Mouse (Mus musculus): ENCODE data around the gene Tmem132e. TPM values are rescaled to one million over a fixed set of nuclear protein-coding genes. Genes with fewer than 3 reads are reported as not detected.

Gene Tmem132e
- polyA plus RNA-seq, 1 experiment from 2014 or later, result 6.4 TPM

GRCm38 (mm10) chr11:82461326-82461725 is 72.6 kb downstream of the Tmem132e start:
- H3K36me3 ChIP-seq (ENCODE audit: control insufficient read depth, insufficient read depth, low read length), result no peaks in the 10 kb centered on the region
- ATAC-seq (ENCODE audit: insufficient read depth, low FRiP score, low TSS enrichment) (no peak), DNase-seq (ENCODE audit: low spot score) (no peak)
- H3K4me1 ChIP-seq (ENCODE audit: control insufficient read depth, insufficient read depth, low read length), result no peaks in the 10 kb centered on the region
- no peaks in the 10 kb centered on the region for H3K9me3 ChIP-seq (ENCODE audit: control insufficient read depth, low read length)
- no peaks in the 10 kb centered on the region for H3K27me3 ChIP-seq (ENCODE audit: control insufficient read depth, insufficient read depth, low read length)
- no peak overlapping the region for H3K4me3 ChIP-seq (ENCODE audit: low read depth, low read length)
- H3K4me2 ChIP-seq (ENCODE audit: low read depth), result no peak overlapping the region
- H3K27ac ChIP-seq (ENCODE audit: low read depth, low read length), result no peak overlapping the region
- H3K9ac ChIP-seq (ENCODE audit: low read length), result no peak overlapping the region
- WGBS, result 88% methylated on average over 7 of the region's 7 CpGs

DNA sequence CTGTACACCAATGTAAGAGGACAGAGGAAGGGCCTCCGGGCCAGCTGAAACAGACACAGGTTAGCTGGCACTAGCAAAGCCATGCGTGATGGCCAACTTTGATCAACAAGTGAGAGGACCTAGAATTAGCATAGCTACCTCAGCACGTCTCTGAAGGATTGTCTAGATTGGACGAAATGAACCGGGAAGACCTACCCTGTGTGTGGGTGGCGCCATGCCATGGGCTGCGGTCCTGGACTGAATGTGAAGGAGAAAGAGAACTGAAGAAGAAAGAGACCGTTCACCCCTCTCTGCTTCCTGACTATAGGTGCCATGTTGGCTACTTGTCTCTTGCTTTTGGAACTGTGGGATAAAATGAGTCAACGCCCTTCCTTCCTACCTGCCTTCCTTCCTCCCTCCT is 76.8 kb downstream of the Tmem132e start:
- Histone ChIP-seq H3K4me1 (ENCODE audit: control insufficient read depth, insufficient read depth, low read length) (no peaks in the 10 kb centered on the region), H3K9me3 (ENCODE audit: control insufficient read depth, low read length) (no peaks in the 10 kb centered on the region), H3K27me3 (ENCODE audit: control insufficient read depth, insufficient read depth, low read length) (no peaks in the 10 kb centered on the region), H3K36me3 (ENCODE audit: control insufficient read depth, insufficient read depth, low read length) (no peaks in the 10 kb centered on the region), H3K4me2 (ENCODE audit: low read depth) (no peak overlapping the region), H3K27ac (ENCODE audit: low read depth, low read length) (no peak overlapping the region), H3K9ac (ENCODE audit: low read length) (no peak overlapping the region), H3K4me3 (ENCODE audit: low read depth, low read length) (no peak overlapping the region)
- 93% methylated on average over 9 of the region's 9 CpGs for WGBS
- ATAC-seq (ENCODE audit: insufficient read depth, low FRiP score, low TSS enrichment), result no peak
- no peak for DNase-seq (ENCODE audit: low spot score)

- H3K4me1 ChIP-seq (ENCODE audit: control insufficient read depth, insufficient read depth, low read length), result no peaks in the 10 kb centered on the region
- no peaks in the 10 kb centered on the region for H3K27me3 ChIP-seq (ENCODE audit: control insufficient read depth, insufficient read depth, low read length)
- H3K36me3 ChIP-seq (ENCODE audit: control insufficient read depth, insufficient read depth, low read length), result no peaks in the 10 kb centered on the region
- no peaks in the 10 kb centered on the region for H3K9me3 ChIP-seq (ENCODE audit: control insufficient read depth, low read length)
- ATAC-seq (ENCODE audit: insufficient read depth, low FRiP score, low TSS enrichment) (no peak), DNase-seq (ENCODE audit: low spot score) (no peak)
- no peak overlapping the region for H3K27ac ChIP-seq (ENCODE audit: low read depth, low read length)
- 85% methylated on average over 7 of the region's 7 CpGs for WGBS
- H3K4me3 ChIP-seq (ENCODE audit: low read depth, low read length), result no peak overlapping the region
- no peak overlapping the region for H3K9ac ChIP-seq (ENCODE audit: low read length)
- no peak overlapping the region for H3K4me2 ChIP-seq (ENCODE audit: low read depth)
Measured at GRCm38 (mm10) chr11:82467218-82467617, 78.5 kb downstream of the Tmem132e start.

- no peak overlapping the region for H3K9ac ChIP-seq (ENCODE audit: low read length)
- no peak overlapping the region for H3K4me3 ChIP-seq (ENCODE audit: low read depth, low read length)
- H3K36me3 ChIP-seq (ENCODE audit: control insufficient read depth, insufficient read depth, low read length), result no peaks in the 10 kb centered on the region
- no peak overlapping the region for H3K27ac ChIP-seq (ENCODE audit: low read depth, low read length)
- ATAC-seq (ENCODE audit: insufficient read depth, low FRiP score, low TSS enrichment) (no peak), DNase-seq (ENCODE audit: low spot score) (no peak)
- H3K9me3 ChIP-seq (ENCODE audit: control insufficient read depth, low read length), result no peaks in the 10 kb centered on the region
- WGBS, result 69% methylated on average over 1 of the region's 1 CpGs
- 0 out of 2 replicates have a peak, but pooled peaks cover 3% of the 10 kb centered on the region for H3K4me1 ChIP-seq (ENCODE audit: control insufficient read depth, insufficient read depth, low read length)
- H3K27me3 ChIP-seq (ENCODE audit: control insufficient read depth, insufficient read depth, low read length), result no peaks in the 10 kb centered on the region
- no peak overlapping the region for H3K4me2 ChIP-seq (ENCODE audit: low read depth)
Measured at GRCm38 (mm10) chr11:82471076-82471475, 82.4 kb downstream of the Tmem132e start.

- DNase-seq (ENCODE audit: low spot score), result peak; percentile 47
- Histone ChIP-seq H3K36me3 (ENCODE audit: control insufficient read depth, insufficient read depth, low read length) (no peaks in the 10 kb centered on the region), H3K9me3 (ENCODE audit: control insufficient read depth, low read length) (no peaks in the 10 kb centered on the region), H3K27ac (ENCODE audit: low read depth, low read length) (peak overlapping the region; percentile 11), H3K4me3 (ENCODE audit: low read depth, low read length) (no peak overlapping the region), H3K4me2 (ENCODE audit: low read depth) (no peak overlapping the region), H3K9ac (ENCODE audit: low read length) (no peak overlapping the region), H3K27me3 (ENCODE audit: control insufficient read depth, insufficient read depth, low read length) (no peaks in the 10 kb centered on the region), H3K4me1 (ENCODE audit: control insufficient read depth, insufficient read depth, low read length) (0 out of 2 replicates have a peak, but pooled peaks cover 3% of the 10 kb centered on the region)
- ATAC-seq (ENCODE audit: insufficient read depth, low FRiP score, low TSS enrichment), result peak; percentile 53; the same call in 1 of the 2 replicates
- 34% methylated on average over 12 of the region's 12 CpGs for WGBS
Measured at GRCm38 (mm10) chr11:82473137-82473621, 84.5 kb downstream of the Tmem132e start.

DNA sequence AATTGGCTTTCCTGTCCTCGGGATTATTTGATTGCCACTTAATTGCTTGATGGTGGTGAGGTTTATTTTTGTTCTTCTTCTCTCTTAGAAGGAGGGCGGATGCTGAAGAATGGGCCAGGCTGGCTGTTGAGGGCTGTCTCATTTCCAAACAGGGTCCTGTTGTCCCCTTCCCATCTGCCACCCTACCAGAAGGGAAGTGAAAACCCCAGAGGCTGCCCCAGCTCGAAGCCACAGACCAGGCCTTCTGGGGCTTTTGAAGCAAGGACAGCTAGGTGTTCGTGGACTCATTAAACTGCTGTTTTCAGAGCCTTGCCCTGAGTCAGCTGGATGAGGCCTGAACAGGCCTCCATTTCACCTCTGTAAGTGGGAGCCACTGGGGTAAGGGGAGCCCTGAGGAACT is 87.4 kb downstream of the Tmem132e start:
- Histone ChIP-seq H3K4me1 (ENCODE audit: control insufficient read depth, insufficient read depth, low read length) (peaks cover 3% of the 10 kb centered on the region; the same call in 1 of the 2 replicates), H3K27me3 (ENCODE audit: control insufficient read depth, insufficient read depth, low read length) (no peaks in the 10 kb centered on the region), H3K4me2 (ENCODE audit: low read depth) (no peak overlapping the region), H3K4me3 (ENCODE audit: low read depth, low read length) (no peak overlapping the region), H3K36me3 (ENCODE audit: control insufficient read depth, insufficient read depth, low read length) (no peaks in the 10 kb centered on the region), H3K9me3 (ENCODE audit: control insufficient read depth, low read length) (no peaks in the 10 kb centered on the region), H3K9ac (ENCODE audit: low read length) (no peak overlapping the region), H3K27ac (ENCODE audit: low read depth, low read length) (no peak overlapping the region)
- ATAC-seq (ENCODE audit: insufficient read depth, low FRiP score, low TSS enrichment) (no peak), DNase-seq (ENCODE audit: low spot score) (no peak)
- WGBS, result 62% methylated on average over 4 of the region's 4 CpGs

DNA sequence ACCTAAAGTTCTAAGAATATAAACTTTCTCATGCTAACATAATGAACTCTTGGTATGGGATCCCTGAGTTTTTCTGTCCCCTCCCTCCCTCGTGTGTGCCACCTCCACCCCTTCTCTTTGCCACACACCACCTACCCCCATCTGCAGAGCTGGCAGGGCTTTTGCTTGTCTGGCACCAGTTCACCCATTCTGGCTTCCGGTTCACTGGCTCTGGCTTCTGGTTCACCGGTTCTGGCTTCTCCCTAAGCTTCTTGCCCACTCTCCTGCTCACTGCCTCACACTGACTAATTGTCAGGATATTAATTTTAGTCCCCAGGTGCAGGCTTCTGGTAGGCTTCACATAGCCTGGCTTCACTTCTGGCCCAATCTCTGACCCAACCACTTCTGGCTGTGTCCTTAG is 88.7 kb downstream of the Tmem132e start:
- Histone ChIP-seq H3K36me3 (ENCODE audit: control insufficient read depth, insufficient read depth, low read length) (no peaks in the 10 kb centered on the region), H3K4me3 (ENCODE audit: low read depth, low read length) (no peak overlapping the region), H3K9ac (ENCODE audit: low read length) (no peak overlapping the region), H3K27me3 (ENCODE audit: control insufficient read depth, insufficient read depth, low read length) (no peaks in the 10 kb centered on the region), H3K4me1 (ENCODE audit: control insufficient read depth, insufficient read depth, low read length) (peaks cover 3% of the 10 kb centered on the region; the same call in 1 of the 2 replicates), H3K9me3 (ENCODE audit: control insufficient read depth, low read length) (no peaks in the 10 kb centered on the region), H3K27ac (ENCODE audit: low read depth, low read length) (no peak overlapping the region), H3K4me2 (ENCODE audit: low read depth) (no peak overlapping the region)
- ATAC-seq (ENCODE audit: insufficient read depth, low FRiP score, low TSS enrichment) (no peak), DNase-seq (ENCODE audit: low spot score) (no peak)
- 89% methylated on average over 3 of the region's 3 CpGs for WGBS

DNA sequence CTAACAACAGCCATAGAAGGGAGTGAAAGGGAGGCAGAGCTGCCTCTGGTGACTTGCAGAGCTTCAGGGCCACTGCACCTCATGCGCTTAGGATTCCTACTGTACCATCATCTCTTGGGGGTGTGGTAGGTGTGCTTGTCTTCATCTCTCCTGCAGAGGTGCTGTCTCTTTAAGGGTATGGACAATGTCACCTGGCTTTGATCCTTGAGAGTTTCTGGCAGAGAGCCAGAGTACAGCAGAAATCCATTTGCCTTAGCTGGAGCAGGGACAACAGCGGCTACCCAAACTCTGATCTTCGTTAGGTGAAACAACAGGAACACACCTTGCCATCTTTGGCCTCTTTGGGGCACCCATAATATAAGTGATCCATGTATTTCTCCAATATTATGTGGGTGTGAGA is 92.2 kb downstream of the Tmem132e start:
- H3K4me2 ChIP-seq (ENCODE audit: low read depth), result no peak overlapping the region
- no peak overlapping the region for H3K4me3 ChIP-seq (ENCODE audit: low read depth, low read length)
- WGBS, result 89% methylated on average over 3 of the region's 3 CpGs
- DNase-seq (ENCODE audit: low spot score) (peak; percentile 7), ATAC-seq (ENCODE audit: insufficient read depth, low FRiP score, low TSS enrichment) (no peak)
- H3K36me3 ChIP-seq (ENCODE audit: control insufficient read depth, insufficient read depth, low read length), result no peaks in the 10 kb centered on the region
- peaks cover 2% of the 10 kb centered on the region; the same call in 1 of the 2 replicates for H3K4me1 ChIP-seq (ENCODE audit: control insufficient read depth, insufficient read depth, low read length)
- no peaks in the 10 kb centered on the region for H3K9me3 ChIP-seq (ENCODE audit: control insufficient read depth, low read length)
- no peak overlapping the region for H3K27ac ChIP-seq (ENCODE audit: low read depth, low read length)
- H3K27me3 ChIP-seq (ENCODE audit: control insufficient read depth, insufficient read depth, low read length), result no peaks in the 10 kb centered on the region
- no peak overlapping the region for H3K9ac ChIP-seq (ENCODE audit: low read length)

DNA sequence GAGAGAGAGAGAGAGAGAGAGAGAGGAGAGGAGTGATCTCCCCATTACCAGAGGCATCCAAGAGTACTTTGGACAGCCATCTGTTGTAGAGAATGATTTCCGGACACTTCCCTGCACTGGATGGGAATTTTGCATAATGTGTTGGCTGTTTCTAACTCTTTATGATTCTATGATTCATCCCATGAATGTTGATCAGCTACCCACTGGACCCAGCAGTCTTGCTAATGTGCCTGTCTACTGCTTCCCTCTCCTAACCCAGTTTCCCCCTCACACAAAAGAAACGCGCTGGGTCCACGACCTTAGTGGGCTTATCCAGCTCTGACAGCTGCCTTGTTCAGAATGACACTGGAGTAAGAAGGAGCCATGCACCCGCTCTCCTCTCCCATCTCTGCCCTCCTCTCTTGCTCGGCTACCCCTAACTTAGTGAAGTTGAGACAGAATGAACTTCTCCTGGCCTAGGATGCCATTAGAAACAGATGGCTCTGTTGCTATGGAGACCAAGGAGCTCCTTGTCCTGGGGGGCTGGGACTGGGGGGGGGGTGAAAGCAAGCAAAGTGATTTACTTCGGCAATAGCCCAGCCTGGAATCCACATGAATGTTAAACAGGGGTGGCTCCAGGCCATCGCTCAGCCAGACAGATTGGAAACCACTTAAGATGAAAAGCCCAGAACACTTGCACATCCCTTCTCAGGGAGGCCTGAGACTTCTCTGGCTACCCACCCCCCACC is 98.8 kb downstream of the Tmem132e start:
- Histone ChIP-seq H3K4me1 (ENCODE audit: control insufficient read depth, insufficient read depth, low read length) (peaks cover 11% of the 10 kb centered on the region; the same call in 1 of the 2 replicates), H3K27ac (ENCODE audit: low read depth, low read length) (peak overlapping the region; percentile 72), H3K27me3 (ENCODE audit: control insufficient read depth, insufficient read depth, low read length) (no peaks in the 10 kb centered on the region), H3K36me3 (ENCODE audit: control insufficient read depth, insufficient read depth, low read length) (no peaks in the 10 kb centered on the region), H3K4me2 (ENCODE audit: low read depth) (no peak overlapping the region), H3K9me3 (ENCODE audit: control insufficient read depth, low read length) (no peaks in the 10 kb centered on the region), H3K4me3 (ENCODE audit: low read depth, low read length) (no peak overlapping the region), H3K9ac (ENCODE audit: low read length) (no peak overlapping the region)
- DNase-seq (ENCODE audit: low spot score) (peak; percentile 66), ATAC-seq (ENCODE audit: insufficient read depth, low FRiP score, low TSS enrichment) (peak; percentile 86)
- WGBS, result 14% methylated on average over 8 of the region's 8 CpGs
